Mouse (Mus musculus) forebrain, embryonic 15.5 days (tissue): ENCODE results near the gene Dpep2nb. TPM values are rescaled to one million over a fixed set of nuclear protein-coding genes. Genes with fewer than 3 reads are reported as not detected.
"Not testable (repeated sequence)": the region's sequence is repeated elsewhere in the genome, so short reads cannot be mapped to it uniquely, and the experiment has no call there.

Experiments used
- ATAC-seq: fragments of 200-750 bp; cut with Nextera tagmentation; replicated peaks from 2 replicates; pipeline ENCODE4 v1.8.0; 2017; ENCODE audit warnings: mild to moderate bottlenecking, moderate TSS enrichment, moderate library complexity
- H3K27ac ChIP-seq: fragments of 300-500 bp; sonication (generic); replicated peaks from 2 replicates; pipeline ENCODE4 v1.5.1; 2015; ENCODE audit warnings: mild to moderate bottlenecking, inconsistent platforms
- H3K27me3 ChIP-seq: fragments of 300-500 bp; sonication (generic); 2 replicates; pipeline ENCODE4 v1.6.1; 2015; ENCODE audit warnings: inconsistent platforms
- H3K36me3 ChIP-seq: fragments of 300-500 bp; sonication (generic); 2 replicates; pipeline ENCODE4 v1.6.1; 2015; ENCODE audit warnings: mild to moderate bottlenecking, inconsistent platforms
- H3K4me1 ChIP-seq: fragments of 300-500 bp; sonication (generic); 2 replicates; pipeline ENCODE4 v1.6.1; 2015; ENCODE audit warnings: inconsistent platforms
- H3K4me2 ChIP-seq: fragments of 300-500 bp; sonication (generic); replicated peaks from 2 replicates; pipeline ENCODE4 v1.6.1; 2015; ENCODE audit warnings: mild to moderate bottlenecking, inconsistent platforms
- H3K4me3 ChIP-seq: fragments of 300-500 bp; sonication (generic); 2 replicates; pipeline ENCODE4 v1.5.1; 2015; ENCODE audit warnings: mild to moderate bottlenecking, inconsistent platforms
- H3K9ac ChIP-seq: fragments of 300-500 bp; sonication (generic); replicated peaks from 2 replicates; pipeline ENCODE4 v1.6.1; 2015; ENCODE audit warnings: mild to moderate bottlenecking, inconsistent platforms
- H3K9me3 ChIP-seq: fragments of 300-500 bp; sonication (generic); 2 replicates; pipeline ENCODE4 v1.6.1; 2016; ENCODE audit warnings: inconsistent platforms
- WGBS: fragments of 180-500 bp; shearing (Covaris S2); methylation state at CpG from one replicate; pipeline ENCODE4 v1.1.7; 2015; ENCODE audit warnings: mixed read lengths; 5-methylcytosine and 5-hydroxymethylcytosine counted together
- polyA plus RNA-seq: library from polyadenylated mRNA; unstranded; fragments of >200 nt; fragmentation: Nextera tagmentation; extraction: Ambion mirVana; gene quantifications from 2 replicates; pipeline ENCODE4 v1.2.1, GENCODE M21; 2015

Dpep2nb gene
- polyA plus RNA-seq, 1 experiment from 2014 or later = not detected

DNA sequence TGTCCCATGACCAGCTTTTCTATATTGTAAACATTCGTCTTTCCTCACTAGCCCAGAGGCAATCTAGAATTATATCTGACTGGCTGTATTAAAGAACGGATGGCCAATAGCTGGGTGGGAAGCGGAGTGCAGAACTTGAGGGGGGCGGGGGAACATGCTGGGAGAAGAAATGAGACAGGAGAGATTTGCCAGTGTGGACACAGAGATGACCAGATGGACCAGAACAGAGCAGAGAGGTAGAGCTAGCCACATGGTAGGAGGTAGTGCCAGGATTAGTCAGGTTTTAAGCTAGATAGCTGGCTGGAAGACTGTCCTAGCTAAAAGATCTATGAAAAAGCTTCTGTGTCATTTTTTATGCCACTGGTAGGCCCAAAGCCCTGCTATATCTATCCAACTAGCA lies 3.9 kb downstream of the Dpep2nb start:
- H3K27me3 ChIP-seq = no peaks in the 10 kb centered on the region
- no peak overlapping the region for H3K4me2 ChIP-seq
- no peak overlapping the region for H3K4me3 ChIP-seq
- H3K36me3 ChIP-seq = no peaks in the 10 kb centered on the region
- WGBS = 85% methylated on average over 4 of the region's 4 CpGs
- no peaks in the 10 kb centered on the region for H3K4me1 ChIP-seq
- no peak overlapping the region for H3K27ac ChIP-seq
- no peak for ATAC-seq
- no peak overlapping the region for H3K9ac ChIP-seq
- no peaks in the 10 kb centered on the region for H3K9me3 ChIP-seq

DNA sequence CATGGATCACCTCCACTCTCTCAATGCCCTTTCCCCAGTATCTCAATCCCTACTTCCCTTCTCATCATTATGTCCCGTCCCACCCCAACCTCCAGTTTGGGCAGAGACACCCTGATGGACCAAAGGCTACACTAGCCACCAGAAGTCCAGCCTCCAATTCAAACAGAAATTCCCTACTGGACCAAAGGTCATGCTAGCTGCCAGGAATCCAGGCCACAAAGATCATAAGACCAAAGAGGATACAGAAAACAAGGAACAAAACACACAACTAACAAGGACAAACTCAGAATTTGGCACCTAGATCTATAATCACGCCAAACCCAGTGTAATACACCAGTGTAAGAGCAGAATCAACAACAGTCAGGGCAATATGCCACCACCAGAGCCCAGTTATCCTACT lies 6.8 kb downstream of the Dpep2nb start:
- Histone ChIP-seq H3K4me2 (no peak overlapping the region), H3K4me3 (no peak overlapping the region), H3K9ac (no peak overlapping the region), H3K9me3 (no peaks in the 10 kb centered on the region), H3K4me1 (no peaks in the 10 kb centered on the region), H3K27ac (no peak overlapping the region), H3K36me3 (no peaks in the 10 kb centered on the region), H3K27me3 (no peaks in the 10 kb centered on the region)
- 88% methylated on average over 2 of the region's 2 CpGs for WGBS
- ATAC-seq = no peak

DNA sequence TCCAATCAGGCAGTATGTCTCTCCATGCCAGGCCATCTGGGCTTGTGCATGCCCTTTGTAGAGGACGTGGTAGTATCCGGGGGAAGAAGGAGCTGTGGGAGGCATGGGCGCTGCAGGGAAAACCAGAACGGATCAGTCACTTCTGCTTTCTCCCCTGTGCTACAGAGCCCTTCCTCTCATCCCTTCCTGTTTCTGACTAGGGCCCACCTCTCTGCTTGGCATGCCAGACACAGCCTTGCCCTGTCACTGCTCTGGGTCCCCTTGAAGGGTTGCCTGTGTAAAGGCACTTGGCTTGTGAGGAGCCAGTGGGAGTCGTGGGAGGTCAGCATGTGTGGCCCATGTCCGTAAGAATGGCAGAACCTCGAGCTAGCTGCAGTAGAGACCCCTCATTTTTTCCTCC lies 9.4 kb downstream of the Dpep2nb start:
- H3K4me2 ChIP-seq = no peak overlapping the region
- no peak overlapping the region for H3K9ac ChIP-seq
- H3K36me3 ChIP-seq = no peaks in the 10 kb centered on the region
- H3K9me3 ChIP-seq = no peaks in the 10 kb centered on the region
- ATAC-seq = no peak
- 69% methylated on average over 7 of the region's 7 CpGs for WGBS
- H3K4me3 ChIP-seq = no peak overlapping the region
- H3K27me3 ChIP-seq = no peaks in the 10 kb centered on the region
- no peaks in the 10 kb centered on the region for H3K4me1 ChIP-seq
- H3K27ac ChIP-seq = no peak overlapping the region

DNA sequence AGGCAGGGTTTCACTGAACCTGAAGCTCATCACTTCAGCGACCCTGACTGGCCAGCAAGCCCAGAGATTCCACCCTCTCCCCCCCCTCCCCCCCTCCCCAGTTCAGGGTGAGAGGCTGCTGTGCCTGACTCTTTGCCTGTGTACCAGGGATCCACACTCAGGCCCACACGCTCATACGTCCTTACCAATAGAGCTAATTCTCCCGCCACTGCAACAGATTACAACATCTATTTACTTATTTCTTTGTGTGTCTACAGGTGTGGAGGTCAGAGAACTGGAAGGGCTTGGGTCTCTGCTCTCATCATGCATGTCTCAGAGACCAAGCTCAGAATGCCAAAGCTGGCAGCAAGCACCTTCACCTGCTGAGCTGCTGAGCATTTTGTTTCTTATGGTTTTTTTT lies 12.5 kb downstream of the Dpep2nb start:
- 58% methylated on average over 4 of the region's 4 CpGs for WGBS
- Histone ChIP-seq H3K9me3 (no peaks in the 10 kb centered on the region), H3K4me3 (no peak overlapping the region), H3K4me2 (no peak overlapping the region), H3K4me1 (0 out of 2 replicates have a peak, but pooled peaks cover 3% of the 10 kb centered on the region), H3K36me3 (no peaks in the 10 kb centered on the region), H3K9ac (no peak overlapping the region), H3K27me3 (no peaks in the 10 kb centered on the region), H3K27ac (no peak overlapping the region)
- ATAC-seq = no peak

DNA sequence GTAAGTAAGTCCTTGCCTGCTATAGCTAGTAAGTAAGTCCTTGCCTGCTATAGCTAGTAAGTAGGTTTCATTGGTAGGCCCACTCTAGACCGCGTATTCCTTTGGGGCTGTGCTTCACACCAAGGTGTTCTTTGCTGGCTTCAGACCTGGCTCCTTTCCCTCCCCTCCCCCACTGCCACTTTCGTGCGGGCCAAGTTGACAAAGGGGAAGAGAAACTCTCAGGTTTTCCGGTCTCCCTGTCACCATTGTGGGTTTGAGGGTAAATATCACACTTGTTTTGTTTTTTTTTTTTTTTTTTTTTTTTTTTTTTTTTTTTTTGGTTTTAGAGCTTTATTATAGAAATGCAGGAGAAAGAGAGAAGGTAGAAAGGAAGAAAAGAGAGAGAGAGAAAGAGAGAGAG lies 13.3 kb downstream of the Dpep2nb start:
- H3K4me2 ChIP-seq = no peak overlapping the region
- no peak overlapping the region for H3K27ac ChIP-seq
- WGBS = 64% methylated on average over 5 of the region's 5 CpGs
- H3K36me3 ChIP-seq = no peaks in the 10 kb centered on the region
- ATAC-seq = no peak
- H3K9me3 ChIP-seq = no peaks in the 10 kb centered on the region
- H3K9ac ChIP-seq = no peak overlapping the region
- H3K4me1 ChIP-seq = 0 out of 2 replicates have a peak, but pooled peaks cover 3% of the 10 kb centered on the region
- H3K27me3 ChIP-seq = no peaks in the 10 kb centered on the region
- no peak overlapping the region for H3K4me3 ChIP-seq

DNA sequence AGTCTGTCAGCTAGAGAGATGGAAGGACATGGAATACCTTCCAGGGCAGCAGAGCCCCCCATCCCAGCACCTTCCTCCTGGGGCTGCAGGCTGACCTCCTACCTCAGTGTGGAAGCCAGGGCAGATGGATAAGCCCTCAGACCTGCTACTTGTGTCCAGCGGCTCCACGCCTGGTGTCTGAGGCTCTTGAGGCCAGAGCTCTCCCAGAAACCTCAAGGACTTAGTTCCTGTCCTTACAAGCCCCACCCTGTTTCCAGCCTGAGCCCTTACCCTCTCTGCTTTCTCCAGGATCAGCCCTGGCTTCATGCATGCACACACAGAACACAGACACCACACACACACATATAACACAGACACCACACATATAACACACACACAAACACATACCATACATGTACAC lies 14.2 kb downstream of the Dpep2nb start:
- H3K4me1 ChIP-seq = 0 out of 2 replicates have a peak, but pooled peaks cover 3% of the 10 kb centered on the region
- H3K36me3 ChIP-seq = no peaks in the 10 kb centered on the region
- no peak overlapping the region for H3K4me2 ChIP-seq
- no peak overlapping the region for H3K27ac ChIP-seq
- H3K4me3 ChIP-seq = no peak overlapping the region
- no peaks in the 10 kb centered on the region for H3K9me3 ChIP-seq
- no peak for ATAC-seq
- WGBS = 85% methylated on average over 2 of the region's 2 CpGs
- no peaks in the 10 kb centered on the region for H3K27me3 ChIP-seq
- H3K9ac ChIP-seq = no peak overlapping the region

DNA sequence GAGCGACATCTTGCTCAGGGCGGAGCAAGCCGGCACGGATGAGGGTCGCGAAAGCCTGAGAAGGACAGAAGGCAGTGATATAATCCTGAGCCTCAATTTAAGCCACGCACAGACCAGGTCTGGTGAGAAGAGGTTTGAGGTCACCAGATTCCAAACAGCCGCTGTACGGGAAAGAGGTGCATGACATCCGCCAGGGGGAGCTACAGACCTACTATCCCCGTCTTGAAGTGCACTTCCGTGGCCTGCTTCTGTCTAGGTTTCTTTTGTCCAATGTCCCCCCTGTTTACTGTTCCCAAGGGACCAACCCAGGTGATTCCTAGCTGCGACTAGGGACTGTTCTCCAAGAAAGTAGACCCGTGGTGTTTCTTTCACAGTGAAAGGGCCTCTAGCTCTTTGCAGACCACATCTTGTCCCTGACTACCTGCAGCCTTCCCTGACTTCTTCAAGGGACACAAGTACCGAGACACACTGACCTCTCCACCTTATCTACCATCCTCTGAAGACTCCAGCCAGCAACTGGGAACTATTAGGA lies 14.9 kb downstream of the Dpep2nb start, which contains the start of gene Dus2:
Dus2 (plus strand) TSS at position 482 of the 532 bp plus-strand sequence.
- ATAC-seq = peak; percentile 48; the same call in 1 of the 2 replicates
- Histone ChIP-seq H3K9ac (no peak within 1 kb of the TSS), H3K36me3 (no peaks in the 10 kb centered on the region)

DNA sequence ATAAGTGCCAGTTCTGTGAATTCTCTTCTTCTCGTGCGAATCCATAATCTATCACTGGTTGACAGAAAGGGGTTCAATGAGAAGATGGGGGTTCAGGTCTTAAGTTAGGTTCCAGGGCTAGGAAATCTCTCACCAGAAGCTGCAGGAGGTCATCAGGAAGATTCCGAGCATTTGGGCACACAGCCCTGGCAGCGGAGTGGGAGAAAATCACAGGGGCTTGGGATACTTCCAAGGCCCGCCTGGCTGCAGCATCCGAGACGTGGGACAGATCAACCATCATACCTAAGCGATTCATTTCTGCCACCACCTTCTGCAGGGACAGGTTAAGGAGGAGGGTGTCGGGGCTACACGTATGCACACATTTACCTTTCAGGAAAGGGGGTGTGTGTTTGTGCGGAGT lies 17.2 kb downstream of the Dpep2nb start:
- Histone ChIP-seq H3K27ac (no peak overlapping the region), H3K36me3 (no peaks in the 10 kb centered on the region), H3K9ac (no peak overlapping the region), H3K4me3 (no peak overlapping the region), H3K4me1 (0 out of 2 replicates have a peak, but pooled peaks cover 3% of the 10 kb centered on the region), H3K9me3 (no peaks in the 10 kb centered on the region), H3K4me2 (no peak overlapping the region), H3K27me3 (no peaks in the 10 kb centered on the region)
- ATAC-seq = no peak
- WGBS = 85% methylated on average over 11 of the region's 11 CpGs

More for the DNA sequence above, 14.9 kb downstream of the Dpep2nb start, which contains the start of gene Dus2:
- 8% methylated on average over 15 of the region's 15 CpGs for WGBS
- Histone ChIP-seq H3K9me3 (no peaks in the 10 kb centered on the region), H3K4me3 (no peak within 1 kb of the TSS), H3K4me2 (no peak within 1 kb of the TSS; the same call in 1 of the 2 replicates), H3K27me3 (no peaks in the 10 kb centered on the region), H3K27ac (no peak within 1 kb of the TSS), H3K4me1 (0 out of 2 replicates have a peak, but pooled peaks cover 3% of the 10 kb centered on the region)

DNA sequence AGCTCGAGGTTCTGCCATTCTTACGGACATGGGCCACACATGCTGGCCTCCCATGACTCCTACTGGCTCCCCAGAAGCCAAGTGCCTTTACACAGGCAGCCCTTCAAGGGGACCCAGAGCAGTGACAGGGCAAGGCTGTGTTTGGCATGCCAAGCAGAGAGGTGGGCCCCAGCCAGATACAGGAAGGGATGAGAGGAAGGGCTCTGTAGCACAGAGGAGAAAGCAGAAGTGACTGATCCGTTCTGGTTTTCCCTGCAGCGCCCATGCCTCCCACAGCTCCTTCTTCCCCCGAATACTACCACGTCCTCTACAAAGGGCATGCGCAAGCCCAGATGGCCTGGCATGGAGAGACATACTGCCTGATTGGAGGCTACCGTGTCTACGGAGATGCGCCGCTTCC lies 22.4 kb downstream of the Dpep2nb start:
- H3K27me3 ChIP-seq, H3K9ac ChIP-seq, H3K9me3 ChIP-seq, H3K4me2 ChIP-seq, H3K4me3 ChIP-seq, ATAC-seq, H3K4me1 ChIP-seq, H3K36me3 ChIP-seq, H3K27ac ChIP-seq: not testable (repeated sequence)
- WGBS = 83% methylated on average over 11 of the region's 11 CpGs

DNA sequence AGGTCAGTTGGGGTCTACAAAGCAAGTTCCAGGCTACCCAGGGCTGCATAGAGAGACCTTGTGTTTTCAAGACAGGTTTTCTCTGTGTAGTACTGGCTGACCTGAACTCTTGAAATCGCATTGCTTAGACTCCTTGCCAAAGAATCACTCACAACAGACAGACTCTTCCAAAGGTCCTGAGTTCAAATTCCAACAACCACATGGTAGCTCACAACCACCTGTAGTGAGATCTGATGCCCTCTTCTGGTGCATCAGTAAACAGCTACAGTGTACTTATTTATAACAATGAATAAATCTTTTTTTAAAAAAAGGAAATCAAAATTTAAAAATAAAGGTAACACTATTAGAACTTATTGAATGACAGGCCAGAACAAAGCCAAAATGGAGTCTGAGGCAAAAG lies 24.6 kb downstream of the Dpep2nb start:
- no peak overlapping the region for H3K4me3 ChIP-seq
- no peaks in the 10 kb centered on the region for H3K4me1 ChIP-seq
- 90% methylated on average over 1 of the region's 1 CpGs for WGBS
- no peaks in the 10 kb centered on the region for H3K27me3 ChIP-seq
- no peak overlapping the region for H3K4me2 ChIP-seq
- no peak for ATAC-seq
- no peak overlapping the region for H3K9ac ChIP-seq
- no peaks in the 10 kb centered on the region for H3K9me3 ChIP-seq
- H3K27ac ChIP-seq = no peak overlapping the region
- no peaks in the 10 kb centered on the region for H3K36me3 ChIP-seq

DNA sequence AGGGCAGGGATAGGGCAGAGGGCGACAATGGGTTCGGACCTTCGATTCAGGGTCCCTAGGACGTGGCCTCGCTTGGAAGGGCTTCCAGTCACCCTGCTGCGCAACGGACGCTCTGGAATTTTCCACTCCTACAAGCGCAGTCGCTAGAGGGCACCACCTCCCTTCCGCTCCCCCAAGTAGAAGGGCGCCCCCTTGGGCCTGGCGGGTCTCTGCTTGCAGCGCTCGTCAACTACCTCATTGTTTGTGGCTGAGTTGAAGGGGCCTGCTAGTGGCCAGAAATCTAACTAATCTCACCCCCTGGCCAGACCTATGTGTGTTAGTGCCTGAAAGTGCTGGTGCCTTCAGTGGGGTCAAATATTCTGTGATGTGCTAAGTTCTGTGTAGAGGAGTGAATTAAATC lies 26.4 kb downstream of the Dpep2nb start, which contains the start of gene Dpep3:
Dpep3 (minus strand) TSS at position 105 of the 400 bp plus-strand sequence.
- H3K4me3 ChIP-seq = no peak within 1 kb of the TSS
- H3K27ac ChIP-seq = no peak within 1 kb of the TSS
- ATAC-seq = no peak
- H3K27me3 ChIP-seq = no peaks in the 10 kb centered on the region
- H3K4me2 ChIP-seq = no peak within 1 kb of the TSS
- no peak within 1 kb of the TSS for H3K9ac ChIP-seq
- H3K36me3 ChIP-seq = no peaks in the 10 kb centered on the region
- no peaks in the 10 kb centered on the region for H3K9me3 ChIP-seq
- H3K4me1 ChIP-seq = no peaks in the 10 kb centered on the region
- WGBS = 92% methylated on average over 15 of the region's 15 CpGs

DNA sequence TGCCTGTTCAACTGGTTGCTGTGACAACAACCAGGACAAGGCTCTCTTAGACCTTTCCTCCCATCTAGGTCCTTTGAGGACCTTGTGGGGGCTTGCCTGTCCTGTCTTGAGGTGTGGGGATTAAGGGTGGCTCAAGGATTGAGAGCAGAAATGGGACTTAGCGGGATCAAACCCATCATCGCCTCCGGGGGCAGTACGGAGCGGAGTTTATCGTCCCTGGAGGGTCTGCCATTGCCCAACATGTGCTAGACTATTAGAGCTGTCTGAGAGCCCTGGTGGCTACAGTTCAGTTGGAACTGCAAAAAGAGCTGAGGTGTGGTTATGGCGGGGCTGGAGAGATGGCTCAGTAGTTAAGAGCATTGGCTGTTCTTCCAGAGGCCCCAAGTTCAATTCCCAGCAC lies 30.4 kb downstream of the Dpep2nb start:
- Histone ChIP-seq H3K27ac (no peak overlapping the region), H3K4me3 (no peak overlapping the region), H3K9me3 (no peaks in the 10 kb centered on the region), H3K4me2 (no peak overlapping the region), H3K4me1 (no peaks in the 10 kb centered on the region), H3K36me3 (no peaks in the 10 kb centered on the region), H3K9ac (no peak overlapping the region), H3K27me3 (no peaks in the 10 kb centered on the region)
- no peak for ATAC-seq
- WGBS = 61% methylated on average over 7 of the region's 7 CpGs
